Mouse (Mus musculus) hindbrain, embryonic 11.5 days (tissue): ENCODE data around the gene Ptpn14. TPM values are rescaled to one million over a fixed set of nuclear protein-coding genes. Genes with fewer than 3 reads are reported as not detected.

Experiments used
- ATAC-seq: fragments of 200-750 bp; cut with Nextera tagmentation; 2 replicates; pipeline ENCODE4 v1.8.0; 2017; ENCODE audit warnings: mild to moderate bottlenecking, moderate TSS enrichment, moderate library complexity; ENCODE audit not compliant: low FRiP score
- DNase-seq: peaks from one replicate; pipeline ENCODE4 v3.0.0-alpha.2; 2015; ENCODE audit warnings: low spot score
- H3K27ac ChIP-seq: fragments of 300-500 bp; sonication (generic); 2 replicates; pipeline ENCODE4 v1.5.1; 2014; ENCODE audit warnings: mild to moderate bottlenecking, low read depth, low read length
- H3K27me3 ChIP-seq: fragments of 300-500 bp; sonication (generic); 2 replicates; pipeline ENCODE4 v1.6.1; 2014; ENCODE audit warnings: mild to moderate bottlenecking, low read length, moderate library complexity, mixed read lengths; ENCODE audit not compliant: control insufficient read depth, insufficient read depth
- H3K36me3 ChIP-seq: fragments of 300-500 bp; sonication (generic); 2 replicates; pipeline ENCODE4 v1.6.1; 2014; ENCODE audit warnings: mild to moderate bottlenecking, low read length, moderate library complexity, mixed read lengths; ENCODE audit not compliant: control insufficient read depth, insufficient read depth
- H3K4me1 ChIP-seq: fragments of 300-500 bp; sonication (generic); replicated peaks from 2 replicates; pipeline ENCODE4 v1.6.1; 2014; ENCODE audit warnings: low read length, mixed read lengths; ENCODE audit not compliant: control insufficient read depth, insufficient read depth
- H3K4me2 ChIP-seq: fragments of 300-500 bp; sonication (generic); replicated peaks from 2 replicates; pipeline ENCODE4 v1.6.1; 2014; ENCODE audit warnings: mild to moderate bottlenecking, low read depth, low read length
- H3K4me3 ChIP-seq: fragments of 300-500 bp; sonication (generic); 2 replicates; pipeline ENCODE4 v1.5.1; 2014; ENCODE audit warnings: low read depth, low read length
- H3K9ac ChIP-seq: fragments of 300-500 bp; sonication (generic); 2 replicates; pipeline ENCODE4 v1.6.1; 2014; ENCODE audit warnings: low read depth, low read length
- H3K9me3 ChIP-seq: fragments of 300-500 bp; sonication (generic); 2 replicates; pipeline ENCODE4 v1.6.1; 2016; ENCODE audit warnings: low read length; ENCODE audit not compliant: control insufficient read depth
- WGBS: fragments of 180-500 bp; shearing (Covaris S2); extraction: QIAGEN DNeasy Blood & Tissue Kit; methylation state at CpG from one replicate; pipeline ENCODE4 v1.1.7; 2014; 5-methylcytosine and 5-hydroxymethylcytosine counted together
- polyA plus RNA-seq: library from polyadenylated mRNA; unstranded; fragments of >200 nt; fragmentation: Nextera tagmentation; extraction: Ambion mirVana; gene quantifications from 2 replicates; pipeline ENCODE4 v1.2.1, GENCODE M21; 2014

Gene Ptpn14
- polyA plus RNA-seq, 1 experiment from 2014 or later = 7.2 TPM

DNA sequence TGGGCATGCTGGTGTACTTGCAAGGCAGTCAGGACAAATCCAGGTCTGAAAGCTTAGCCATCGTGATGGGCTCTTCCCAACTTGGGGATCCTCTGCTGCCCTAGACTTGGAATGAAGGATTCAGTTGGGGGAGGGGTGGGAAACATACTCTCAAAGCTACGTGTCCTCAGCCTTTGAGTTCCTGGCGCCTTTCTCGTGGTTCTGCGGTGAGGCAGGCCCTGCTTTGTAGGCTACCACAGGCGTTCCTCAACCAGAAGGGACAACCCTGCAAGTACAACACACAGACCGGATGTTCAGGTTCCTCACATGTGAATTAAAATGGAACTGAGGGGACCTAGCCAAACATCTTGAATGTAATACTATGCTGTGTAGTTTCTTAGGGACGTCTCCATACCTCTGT is 89.0 kb downstream of the Ptpn14 start:
- DNase-seq = no peak
- no peak overlapping the region for H3K4me3 ChIP-seq
- H3K27ac ChIP-seq = no peak overlapping the region
- H3K4me2 ChIP-seq = no peak overlapping the region
- H3K27me3 ChIP-seq = no peaks in the 10 kb centered on the region
- no peaks in the 10 kb centered on the region for H3K9me3 ChIP-seq
- H3K4me1 ChIP-seq = no peaks in the 10 kb centered on the region
- WGBS = 89% methylated on average over 8 of the region's 8 CpGs
- no peak overlapping the region for H3K9ac ChIP-seq
- no peak for ATAC-seq
- H3K36me3 ChIP-seq = no peaks in the 10 kb centered on the region

- Histone ChIP-seq H3K36me3 (no peaks in the 10 kb centered on the region), H3K27ac (no peak overlapping the region), H3K4me3 (no peak overlapping the region), H3K4me2 (no peak overlapping the region), H3K4me1 (no peaks in the 10 kb centered on the region), H3K9ac (no peak overlapping the region), H3K9me3 (no peaks in the 10 kb centered on the region), H3K27me3 (no peaks in the 10 kb centered on the region)
- 86% methylated on average over 9 of the region's 9 CpGs for WGBS
- ATAC-seq (no peak), DNase-seq (no peak)
These were observed 89.7 kb downstream of the Ptpn14 start for GRCm38 (mm10) chr1:189817810-189818209.

DNA sequence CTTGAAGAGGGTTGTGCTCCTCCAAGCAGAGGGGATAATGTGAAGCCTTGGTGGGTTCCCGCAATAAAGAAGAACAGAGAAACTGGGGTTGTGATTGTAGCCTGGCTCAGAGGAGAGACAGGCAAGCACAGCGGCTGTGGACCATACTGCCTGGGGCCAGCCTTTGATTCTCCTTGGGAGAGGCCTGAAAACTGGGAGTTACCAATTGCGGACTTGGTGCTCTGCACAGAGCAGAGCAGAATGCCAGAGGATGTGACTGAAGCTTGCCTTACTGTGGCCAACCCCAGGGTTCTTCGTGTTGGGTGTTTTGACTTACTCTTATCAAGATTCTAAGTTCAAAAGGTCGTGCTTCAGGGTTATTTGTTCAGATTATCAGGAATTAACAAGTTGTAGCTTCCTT is 92.0 kb downstream of the Ptpn14 start:
- no peaks in the 10 kb centered on the region for H3K4me1 ChIP-seq
- 77% methylated on average over 5 of the region's 5 CpGs for WGBS

DNA sequence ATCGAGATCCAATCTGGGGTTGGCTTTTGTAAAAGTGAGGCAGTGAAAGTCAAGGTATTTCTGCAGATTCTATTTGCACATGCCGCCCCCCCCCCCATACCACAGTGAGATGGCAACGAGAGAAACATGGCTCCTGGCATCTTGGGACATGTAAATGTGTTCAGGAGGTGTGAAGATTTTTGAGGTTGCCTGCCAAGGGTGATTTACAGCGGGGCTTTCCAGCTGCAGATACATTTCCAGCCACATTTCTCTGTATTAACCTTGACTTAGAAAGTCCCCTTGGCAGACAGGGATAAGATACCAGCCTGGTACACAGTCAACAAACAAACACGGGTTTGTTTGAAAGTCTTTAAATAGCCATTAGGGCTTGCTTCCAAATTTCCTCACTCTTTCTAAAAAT is 96.4 kb downstream of the Ptpn14 start:
- H3K9me3 ChIP-seq = no peaks in the 10 kb centered on the region
- H3K9ac ChIP-seq = no peak overlapping the region
- ATAC-seq (no peak), DNase-seq (no peak)
- no peaks in the 10 kb centered on the region for H3K4me1 ChIP-seq
- no peak overlapping the region for H3K27ac ChIP-seq
- WGBS = 91% methylated on average over 5 of the region's 5 CpGs
- H3K36me3 ChIP-seq = no peaks in the 10 kb centered on the region
- no peaks in the 10 kb centered on the region for H3K27me3 ChIP-seq
- H3K4me3 ChIP-seq = no peak overlapping the region
- H3K4me2 ChIP-seq = no peak overlapping the region

More for the DNA sequence above, 92.0 kb downstream of the Ptpn14 start:
- ATAC-seq (no peak), DNase-seq (no peak)
- Histone ChIP-seq H3K4me3 (no peak overlapping the region), H3K9ac (no peak overlapping the region), H3K4me2 (no peak overlapping the region), H3K27me3 (no peaks in the 10 kb centered on the region), H3K36me3 (no peaks in the 10 kb centered on the region), H3K27ac (no peak overlapping the region), H3K9me3 (no peaks in the 10 kb centered on the region)

- Histone ChIP-seq H3K27ac (no peak overlapping the region), H3K4me3 (no peak overlapping the region), H3K27me3 (no peaks in the 10 kb centered on the region; the same call in 1 of the 2 replicates), H3K4me2 (no peak overlapping the region), H3K36me3 (no peaks in the 10 kb centered on the region), H3K9ac (no peak overlapping the region), H3K4me1 (no peaks in the 10 kb centered on the region), H3K9me3 (no peaks in the 10 kb centered on the region)
- DNase-seq = peak; percentile 9
- no peak for ATAC-seq
- 50% methylated on average over 4 of the region's 4 CpGs for WGBS
These were observed 102.3 kb downstream of the Ptpn14 start for GRCm38 (mm10) chr1:189830391-189830790.

GRCm38 (mm10) chr1:189830797-189831232 is 102.7 kb downstream of the Ptpn14 start:
- Histone ChIP-seq H3K36me3 (no peaks in the 10 kb centered on the region), H3K4me2 (no peak overlapping the region), H3K4me3 (no peak overlapping the region), H3K9ac (no peak overlapping the region), H3K27ac (no peak overlapping the region), H3K4me1 (no peaks in the 10 kb centered on the region), H3K27me3 (no peaks in the 10 kb centered on the region; the same call in 1 of the 2 replicates), H3K9me3 (no peaks in the 10 kb centered on the region)
- ATAC-seq = no peak
- peak; percentile 12 for DNase-seq
- WGBS = 14% methylated on average over 12 of the region's 12 CpGs

DNA sequence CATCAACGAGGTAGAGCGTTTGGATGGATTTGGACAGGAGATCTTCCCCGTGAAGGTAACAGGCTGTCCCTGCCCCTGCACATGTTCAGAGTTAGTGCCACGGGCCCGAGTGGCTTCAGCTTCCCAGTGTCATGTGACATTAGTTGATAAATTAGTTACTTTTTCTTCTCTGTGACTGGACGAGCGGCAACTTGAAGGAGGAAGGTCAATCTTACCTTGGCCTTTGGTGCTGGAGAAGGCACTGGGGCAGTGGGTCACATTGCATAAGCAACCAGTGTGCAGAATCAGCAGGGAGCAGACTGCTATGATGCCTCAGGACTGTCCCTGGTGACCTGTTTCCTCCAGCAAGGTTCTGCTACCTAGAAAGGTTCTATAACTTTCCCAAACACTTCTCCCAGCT is 105.3 kb downstream of the Ptpn14 start:
- ATAC-seq (no peak), DNase-seq (no peak)
- no peak overlapping the region for H3K9ac ChIP-seq
- 66% methylated on average over 7 of the region's 7 CpGs for WGBS
- no peak overlapping the region for H3K4me2 ChIP-seq
- no peaks in the 10 kb centered on the region for H3K9me3 ChIP-seq
- no peak overlapping the region for H3K4me3 ChIP-seq
- no peaks in the 10 kb centered on the region; the same call in 1 of the 2 replicates for H3K27me3 ChIP-seq
- H3K36me3 ChIP-seq = no peaks in the 10 kb centered on the region
- H3K27ac ChIP-seq = no peak overlapping the region
- no peaks in the 10 kb centered on the region for H3K4me1 ChIP-seq

GRCm38 (mm10) chr1:189834166-189834565 is 106.1 kb downstream of the Ptpn14 start:
- Histone ChIP-seq H3K4me3 (no peak overlapping the region), H3K27me3 (no peaks in the 10 kb centered on the region; the same call in 1 of the 2 replicates), H3K4me2 (no peak overlapping the region), H3K9me3 (no peaks in the 10 kb centered on the region), H3K9ac (no peak overlapping the region), H3K27ac (no peak overlapping the region), H3K4me1 (no peaks in the 10 kb centered on the region), H3K36me3 (no peaks in the 10 kb centered on the region)
- no peak for ATAC-seq
- 66% methylated on average over 13 of the region's 13 CpGs for WGBS
- no peak for DNase-seq

DNA sequence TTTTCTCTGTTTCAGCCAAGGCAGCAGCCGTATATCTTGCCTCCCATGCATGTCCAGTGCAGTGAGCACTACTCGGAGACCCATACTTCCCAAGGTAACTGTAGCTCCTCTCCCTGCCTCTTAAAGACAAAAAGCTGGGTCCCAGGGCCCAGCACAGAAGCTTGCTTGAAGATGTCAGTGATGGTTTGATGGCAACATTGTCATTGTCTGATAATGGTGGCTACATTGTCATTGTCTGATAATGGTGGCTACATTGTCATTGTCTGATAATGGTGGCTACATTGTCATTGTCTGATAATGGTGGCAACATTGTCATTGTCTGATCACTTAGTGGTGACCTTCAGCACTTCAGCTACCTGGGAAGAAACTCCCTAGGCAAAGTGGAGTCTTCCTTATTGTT is 118.3 kb downstream of the Ptpn14 start:
- Histone ChIP-seq H3K36me3 (no peaks in the 10 kb centered on the region), H3K9me3 (no peaks in the 10 kb centered on the region), H3K4me3 (no peak overlapping the region), H3K4me2 (no peak overlapping the region), H3K27me3 (no peaks in the 10 kb centered on the region), H3K27ac (no peak overlapping the region), H3K9ac (no peak overlapping the region), H3K4me1 (no peaks in the 10 kb centered on the region)
- 81% methylated on average over 2 of the region's 2 CpGs for WGBS
- ATAC-seq = no peak
- DNase-seq = no peak
